Mouse (Mus musculus): ENCODE results near the gene Gm3448.
"Not testable (repeated sequence)": the region's sequence is repeated elsewhere in the genome, so short reads cannot be mapped to it uniquely, and the experiment has no call there.

Gm3448 gene

DNA sequence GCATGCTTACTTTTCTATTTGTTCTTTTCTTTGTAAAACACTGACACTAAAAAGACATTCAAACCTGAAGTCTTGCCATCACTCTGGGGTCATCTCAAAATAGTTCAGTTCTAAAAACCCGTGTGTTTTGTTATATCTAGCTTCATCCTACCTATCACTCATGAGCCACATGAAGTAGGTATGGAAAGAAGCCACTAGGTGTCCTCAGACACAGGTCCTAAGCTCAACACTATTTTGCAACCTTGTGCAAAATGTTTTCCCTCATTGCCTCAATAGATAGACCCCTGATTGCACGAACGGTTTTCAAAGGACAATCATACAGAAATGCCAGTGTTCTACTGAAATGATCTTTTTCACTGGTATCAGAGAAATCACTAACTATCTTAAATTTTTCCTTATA lies 882 bp downstream of the Gm3448 start:
- DNase-seq (ENCODE audit: inconsistent age in 2 of 2, low spot score in 1 of 2): not testable (repeated sequence)

DNA sequence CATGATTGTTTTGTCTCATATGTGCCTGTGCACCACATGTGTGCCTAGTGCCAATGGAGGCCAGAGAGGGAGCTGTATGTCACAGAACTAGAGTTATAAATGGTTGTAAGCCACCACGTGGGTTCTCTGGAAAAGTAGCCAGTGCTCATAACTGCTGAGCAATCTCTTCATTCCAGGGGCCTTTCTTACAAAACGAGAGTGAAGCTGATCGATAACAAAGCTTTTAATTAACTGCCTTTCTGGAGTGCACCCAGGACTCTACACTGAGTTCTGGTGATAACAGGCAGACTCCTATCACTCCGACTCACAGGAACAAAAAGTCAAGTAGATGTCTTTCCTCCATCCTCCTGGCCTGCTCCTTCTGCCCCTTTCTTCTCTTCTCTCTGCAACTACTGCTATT lies 9.9 kb downstream of the Gm3448 start:
- DNase-seq (ENCODE audit: inconsistent age in 2 of 2, low spot score in 1 of 2): not testable (repeated sequence)

DNA sequence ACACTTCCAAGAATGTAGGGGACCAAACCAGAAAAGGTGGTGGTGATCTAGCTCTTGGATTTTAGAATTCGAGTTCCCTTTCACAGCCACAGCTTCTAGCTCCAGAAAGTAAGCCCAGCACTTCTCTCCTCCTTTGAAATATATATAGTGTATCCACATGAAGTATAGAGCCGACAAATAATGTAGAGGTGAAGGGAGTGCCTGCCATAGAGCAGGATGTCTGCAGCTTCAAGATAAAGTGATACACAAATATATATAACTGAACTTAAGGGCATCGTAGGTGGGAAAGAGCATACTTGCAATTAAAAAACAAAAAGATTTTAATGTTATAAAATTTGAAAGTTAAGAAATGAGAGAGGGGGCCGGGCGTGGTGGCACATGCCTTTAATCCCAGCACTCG lies 15.8 kb downstream of the Gm3448 start:
- DNase-seq (ENCODE audit: inconsistent age in 2 of 2, low spot score in 1 of 2): not testable (repeated sequence)

DNA sequence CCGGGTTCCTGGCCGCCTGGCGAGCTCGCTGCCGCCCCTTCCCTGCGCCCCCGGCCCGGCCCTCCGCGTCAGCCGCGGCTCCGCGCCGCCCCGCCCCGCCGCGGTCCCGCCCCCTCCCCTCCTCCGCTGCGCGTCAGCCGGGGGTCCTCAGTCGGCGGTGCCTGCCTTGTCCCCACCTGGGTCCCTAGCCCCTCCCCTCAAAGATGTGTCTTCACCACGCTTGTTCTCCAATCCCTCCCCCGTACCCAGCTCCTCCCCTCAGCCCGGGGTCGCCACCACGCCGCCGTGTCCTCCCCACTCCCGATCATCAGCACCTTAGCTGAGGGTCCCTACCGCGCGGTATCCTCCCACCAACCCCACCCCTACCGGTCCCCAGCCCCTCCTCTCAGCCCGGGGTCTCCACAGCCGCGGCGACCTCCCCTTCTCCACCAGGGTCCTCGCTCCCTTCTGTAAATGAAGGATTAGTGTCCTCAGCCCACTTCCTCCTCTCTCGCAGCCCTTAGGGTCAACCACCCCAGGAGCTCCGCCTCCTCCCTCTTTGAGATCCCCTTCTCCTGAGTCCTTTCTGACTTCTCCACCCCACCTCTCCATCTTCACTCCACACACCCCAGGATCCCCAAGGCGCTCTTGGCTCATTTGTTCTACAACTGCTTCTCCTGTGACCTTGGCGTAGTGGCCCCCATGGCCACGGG lies 16.7 kb downstream of the Gm3448 start:
- not testable (repeated sequence) for DNase-seq (ENCODE audit: inconsistent age in 2 of 2, low spot score in 1 of 2)

DNA sequence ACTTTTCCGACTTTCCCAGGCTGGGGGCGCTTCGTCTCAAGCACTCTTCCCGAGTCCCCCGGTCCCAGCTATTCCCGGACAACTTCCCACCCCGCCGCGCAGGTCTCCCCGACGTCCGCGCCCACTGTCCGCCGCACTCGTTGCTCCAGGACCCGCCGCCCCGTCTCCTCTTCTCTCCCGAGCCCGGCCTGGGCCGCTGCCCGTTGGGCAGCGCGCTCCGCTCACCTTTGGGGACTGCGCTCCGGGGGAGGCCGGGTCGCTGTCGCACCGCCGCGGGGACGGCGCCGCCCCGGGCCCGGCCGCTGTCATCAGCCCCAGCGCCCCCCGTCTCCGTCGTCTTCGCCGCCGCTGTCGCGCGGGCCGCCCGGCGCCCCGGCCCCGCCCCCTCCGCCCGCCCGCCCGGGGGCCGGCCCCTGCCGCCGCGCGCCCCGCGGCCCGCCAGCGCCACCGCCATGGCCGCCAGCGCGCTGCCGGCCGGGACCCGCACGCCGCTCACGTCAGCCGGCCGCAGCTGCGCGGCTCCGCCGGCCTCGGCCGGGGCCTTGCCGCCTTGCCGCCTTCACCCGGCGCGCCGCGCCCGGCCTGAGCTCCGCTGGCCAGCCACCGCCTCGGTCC lies 17.4 kb downstream of the Gm3448 start:
- not testable (repeated sequence) for DNase-seq (ENCODE audit: inconsistent age in 2 of 2, low spot score in 1 of 2)

DNA sequence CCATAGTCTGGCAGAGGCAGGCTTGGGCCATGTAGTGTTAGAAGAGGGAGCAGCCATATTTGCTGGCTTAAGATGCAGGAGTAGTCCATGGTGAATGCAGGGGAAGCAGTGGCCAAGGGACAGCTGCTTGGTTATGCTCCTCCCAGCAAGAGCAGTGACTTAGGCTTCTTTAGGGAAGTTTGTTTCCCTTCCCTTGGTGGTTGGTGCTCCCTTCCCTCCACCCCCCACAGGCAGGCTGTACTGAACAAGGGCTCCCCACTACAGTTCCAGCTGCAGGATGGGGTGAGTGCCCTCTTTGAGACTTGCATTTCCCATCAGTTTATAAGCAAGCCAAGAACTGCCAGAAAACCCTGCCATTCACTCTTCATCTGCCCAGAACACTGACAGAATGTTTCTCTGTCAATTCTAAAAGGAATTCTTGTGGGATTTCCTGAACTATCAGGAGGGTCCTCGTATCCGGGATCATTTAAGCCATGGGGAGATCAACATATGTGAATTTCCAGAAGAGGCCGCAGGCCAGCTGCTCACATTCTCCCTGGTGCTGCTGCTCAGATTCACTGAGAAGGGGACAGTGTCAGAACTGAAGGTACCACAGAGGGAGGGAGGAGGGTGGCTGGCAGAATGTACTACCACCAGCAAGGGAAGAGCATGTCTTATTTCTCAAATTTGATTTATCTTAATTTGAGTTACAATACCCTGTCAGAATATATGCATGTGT lies 19.7 kb downstream of the Gm3448 start:
- peak in 1 of 2 experiments; percentile 23 for DNase-seq (ENCODE audit: inconsistent age in 2 of 2, low spot score in 1 of 2)

DNA sequence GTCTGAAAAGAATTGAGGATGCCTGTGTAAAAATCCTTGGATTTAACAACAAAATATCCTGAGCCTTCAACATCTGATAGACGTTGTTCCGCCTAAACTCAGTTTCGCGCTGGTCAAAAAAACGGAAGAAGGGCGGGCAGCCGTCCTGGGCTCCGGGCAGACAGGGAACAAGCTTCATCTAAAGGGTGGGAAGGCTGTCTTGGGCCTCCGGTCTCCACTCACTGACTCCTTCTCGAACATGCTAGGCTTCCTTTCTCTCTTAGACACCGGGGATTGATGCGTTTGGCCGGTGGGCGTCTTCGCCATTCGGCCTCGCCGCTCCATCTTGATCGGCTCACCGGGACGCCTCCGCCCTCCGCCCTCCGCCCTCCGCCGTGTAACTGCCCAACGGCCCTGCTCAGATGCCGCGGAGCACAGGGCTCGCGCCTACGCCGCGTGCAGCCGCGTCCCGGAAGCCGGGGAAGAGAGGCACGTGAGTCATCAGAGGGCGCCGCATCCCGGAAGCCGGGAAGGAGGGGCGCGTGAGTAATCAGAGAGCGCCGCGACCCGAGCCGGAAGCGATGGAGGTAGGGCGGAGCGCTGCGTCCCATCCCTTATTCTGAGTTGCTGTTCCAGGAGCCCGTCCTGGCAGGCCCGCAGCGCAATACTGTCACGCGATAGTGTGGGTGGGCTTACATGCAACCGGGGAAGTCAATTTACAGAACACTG lies 31.5 kb downstream of the Gm3448 start, which contains the start of gene Gm3435:
Gene Gm3435 (plus strand): TSS at position 471 of the 708 bp plus-strand sequence.
- not testable (repeated sequence) for DNase-seq (ENCODE audit: inconsistent age in 2 of 2, low spot score in 1 of 2)

DNA sequence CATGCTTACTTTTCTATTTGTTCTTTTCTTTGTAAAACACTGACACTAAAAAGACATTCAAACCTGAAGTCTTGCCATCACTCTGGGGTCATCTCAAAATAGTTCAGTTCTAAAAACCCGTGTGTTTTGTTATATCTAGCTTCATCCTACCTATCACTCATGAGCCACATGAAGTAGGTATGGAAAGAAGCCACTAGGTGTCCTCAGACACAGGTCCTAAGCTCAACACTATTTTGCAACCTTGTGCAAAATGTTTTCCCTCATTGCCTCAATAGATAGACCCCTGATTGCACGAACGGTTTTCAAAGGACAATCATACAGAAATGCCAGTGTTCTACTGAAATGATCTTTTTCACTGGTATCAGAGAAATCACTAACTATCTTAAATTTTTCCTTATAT lies 32.2 kb downstream of the Gm3448 start:
- DNase-seq (ENCODE audit: inconsistent age in 2 of 2, low spot score in 1 of 2): not testable (repeated sequence)

DNA sequence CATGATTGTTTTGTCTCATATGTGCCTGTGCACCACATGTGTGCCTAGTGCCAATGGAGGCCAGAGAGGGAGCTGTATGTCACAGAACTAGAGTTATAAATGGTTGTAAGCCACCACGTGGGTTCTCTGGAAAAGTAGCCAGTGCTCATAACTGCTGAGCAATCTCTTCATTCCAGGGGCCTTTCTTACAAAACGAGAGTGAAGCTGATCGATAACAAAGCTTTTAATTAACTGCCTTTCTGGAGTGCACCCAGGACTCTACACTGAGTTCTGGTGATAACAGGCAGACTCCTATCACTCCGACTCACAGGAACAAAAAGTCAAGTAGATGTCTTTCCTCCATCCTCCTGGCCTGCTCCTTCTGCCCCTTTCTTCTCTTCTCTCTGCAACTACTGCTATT lies 41.3 kb downstream of the Gm3448 start:
- DNase-seq (ENCODE audit: inconsistent age in 2 of 2, low spot score in 1 of 2): not testable (repeated sequence)

DNA sequence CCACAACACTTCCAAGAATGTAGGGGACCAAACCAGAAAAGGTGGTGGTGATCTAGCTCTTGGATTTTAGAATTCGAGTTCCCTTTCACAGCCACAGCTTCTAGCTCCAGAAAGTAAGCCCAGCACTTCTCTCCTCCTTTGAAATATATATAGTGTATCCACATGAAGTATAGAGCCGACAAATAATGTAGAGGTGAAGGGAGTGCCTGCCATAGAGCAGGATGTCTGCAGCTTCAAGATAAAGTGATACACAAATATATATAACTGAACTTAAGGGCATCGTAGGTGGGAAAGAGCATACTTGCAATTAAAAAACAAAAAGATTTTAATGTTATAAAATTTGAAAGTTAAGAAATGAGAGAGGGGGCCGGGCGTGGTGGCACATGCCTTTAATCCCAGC lies 47.2 kb downstream of the Gm3448 start:
- DNase-seq (ENCODE audit: inconsistent age in 2 of 2, low spot score in 1 of 2): not testable (repeated sequence)

DNA sequence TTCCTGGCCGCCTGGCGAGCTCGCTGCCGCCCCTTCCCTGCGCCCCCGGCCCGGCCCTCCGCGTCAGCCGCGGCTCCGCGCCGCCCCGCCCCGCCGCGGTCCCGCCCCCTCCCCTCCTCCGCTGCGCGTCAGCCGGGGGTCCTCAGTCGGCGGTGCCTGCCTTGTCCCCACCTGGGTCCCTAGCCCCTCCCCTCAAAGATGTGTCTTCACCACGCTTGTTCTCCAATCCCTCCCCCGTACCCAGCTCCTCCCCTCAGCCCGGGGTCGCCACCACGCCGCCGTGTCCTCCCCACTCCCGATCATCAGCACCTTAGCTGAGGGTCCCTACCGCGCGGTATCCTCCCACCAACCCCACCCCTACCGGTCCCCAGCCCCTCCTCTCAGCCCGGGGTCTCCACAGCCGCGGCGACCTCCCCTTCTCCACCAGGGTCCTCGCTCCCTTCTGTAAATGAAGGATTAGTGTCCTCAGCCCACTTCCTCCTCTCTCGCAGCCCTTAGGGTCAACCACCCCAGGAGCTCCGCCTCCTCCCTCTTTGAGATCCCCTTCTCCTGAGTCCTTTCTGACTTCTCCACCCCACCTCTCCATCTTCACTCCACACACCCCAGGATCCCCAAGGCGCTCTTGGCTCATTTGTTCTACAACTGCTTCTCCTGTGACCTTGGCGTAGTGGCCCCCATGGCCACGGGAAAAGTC lies 48.1 kb downstream of the Gm3448 start:
- not testable (repeated sequence) for DNase-seq (ENCODE audit: inconsistent age in 2 of 2, low spot score in 1 of 2)

DNA sequence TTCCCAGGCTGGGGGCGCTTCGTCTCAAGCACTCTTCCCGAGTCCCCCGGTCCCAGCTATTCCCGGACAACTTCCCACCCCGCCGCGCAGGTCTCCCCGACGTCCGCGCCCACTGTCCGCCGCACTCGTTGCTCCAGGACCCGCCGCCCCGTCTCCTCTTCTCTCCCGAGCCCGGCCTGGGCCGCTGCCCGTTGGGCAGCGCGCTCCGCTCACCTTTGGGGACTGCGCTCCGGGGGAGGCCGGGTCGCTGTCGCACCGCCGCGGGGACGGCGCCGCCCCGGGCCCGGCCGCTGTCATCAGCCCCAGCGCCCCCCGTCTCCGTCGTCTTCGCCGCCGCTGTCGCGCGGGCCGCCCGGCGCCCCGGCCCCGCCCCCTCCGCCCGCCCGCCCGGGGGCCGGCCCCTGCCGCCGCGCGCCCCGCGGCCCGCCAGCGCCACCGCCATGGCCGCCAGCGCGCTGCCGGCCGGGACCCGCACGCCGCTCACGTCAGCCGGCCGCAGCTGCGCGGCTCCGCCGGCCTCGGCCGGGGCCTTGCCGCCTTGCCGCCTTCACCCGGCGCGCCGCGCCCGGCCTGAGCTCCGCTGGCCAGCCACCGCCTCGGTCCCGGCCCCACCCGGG lies 48.7 kb downstream of the Gm3448 start:
- DNase-seq (ENCODE audit: inconsistent age in 2 of 2, low spot score in 1 of 2): not testable (repeated sequence)

DNA sequence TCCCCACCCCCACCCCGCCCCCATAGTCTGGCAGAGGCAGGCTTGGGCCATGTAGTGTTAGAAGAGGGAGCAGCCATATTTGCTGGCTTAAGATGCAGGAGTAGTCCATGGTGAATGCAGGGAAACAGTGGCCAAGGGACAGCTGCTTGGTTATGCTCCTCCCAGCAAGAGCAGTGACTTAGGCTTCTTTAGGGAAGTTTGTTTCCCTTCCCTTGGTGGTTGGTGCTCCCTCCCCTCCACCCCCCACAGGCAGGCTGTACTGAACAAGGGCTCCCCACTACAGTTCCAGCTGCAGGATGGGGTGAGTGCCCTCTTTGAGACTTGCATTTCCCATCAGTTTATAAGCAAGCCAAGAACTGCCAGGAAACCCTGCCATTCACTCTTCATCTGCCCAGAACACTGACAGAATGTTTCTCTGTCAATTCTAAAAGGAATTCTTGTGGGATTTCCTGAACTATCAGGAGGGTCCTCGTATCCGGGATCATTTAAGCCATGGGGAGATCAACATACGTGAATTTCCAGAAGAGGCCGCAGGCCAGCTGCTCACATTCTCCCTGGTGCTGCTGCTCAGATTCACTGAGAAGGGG lies 51.1 kb downstream of the Gm3448 start:
- DNase-seq (ENCODE audit: inconsistent age in 2 of 2, low spot score in 1 of 2): peak in 1 of 2 experiments; percentile 39

DNA sequence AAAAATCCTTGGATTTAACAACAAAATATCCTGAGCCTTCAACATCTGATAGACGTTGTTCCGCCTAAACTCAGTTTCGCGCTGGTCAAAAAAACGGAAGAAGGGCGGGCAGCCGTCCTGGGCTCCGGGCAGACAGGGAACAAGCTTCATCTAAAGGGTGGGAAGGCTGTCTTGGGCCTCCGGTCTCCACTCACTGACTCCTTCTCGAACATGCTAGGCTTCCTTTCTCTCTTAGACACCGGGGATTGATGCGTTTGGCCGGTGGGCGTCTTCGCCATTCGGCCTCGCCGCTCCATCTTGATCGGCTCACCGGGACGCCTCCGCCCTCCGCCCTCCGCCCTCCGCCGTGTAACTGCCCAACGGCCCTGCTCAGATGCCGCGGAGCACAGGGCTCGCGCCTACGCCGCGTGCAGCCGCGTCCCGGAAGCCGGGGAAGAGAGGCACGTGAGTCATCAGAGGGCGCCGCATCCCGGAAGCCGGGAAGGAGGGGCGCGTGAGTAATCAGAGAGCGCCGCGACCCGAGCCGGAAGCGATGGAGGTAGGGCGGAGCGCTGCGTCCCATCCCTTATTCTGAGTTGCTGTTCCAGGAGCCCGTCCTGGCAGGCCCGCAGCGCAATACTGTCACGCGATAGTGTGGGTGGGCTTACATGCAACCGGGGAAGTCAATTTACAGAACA lies 62.8 kb downstream of the Gm3448 start, which contains the start of the genes 9030025P20Rik and Gm3417:
Gene 9030025P20Rik (plus strand): TSS at position 107 of the 677 bp plus-strand sequence.
Gene Gm3417 (minus strand): TSS at position 429 of the 677 bp plus-strand sequence.
- not testable (repeated sequence) for DNase-seq (ENCODE audit: inconsistent age in 2 of 2, low spot score in 1 of 2)

DNA sequence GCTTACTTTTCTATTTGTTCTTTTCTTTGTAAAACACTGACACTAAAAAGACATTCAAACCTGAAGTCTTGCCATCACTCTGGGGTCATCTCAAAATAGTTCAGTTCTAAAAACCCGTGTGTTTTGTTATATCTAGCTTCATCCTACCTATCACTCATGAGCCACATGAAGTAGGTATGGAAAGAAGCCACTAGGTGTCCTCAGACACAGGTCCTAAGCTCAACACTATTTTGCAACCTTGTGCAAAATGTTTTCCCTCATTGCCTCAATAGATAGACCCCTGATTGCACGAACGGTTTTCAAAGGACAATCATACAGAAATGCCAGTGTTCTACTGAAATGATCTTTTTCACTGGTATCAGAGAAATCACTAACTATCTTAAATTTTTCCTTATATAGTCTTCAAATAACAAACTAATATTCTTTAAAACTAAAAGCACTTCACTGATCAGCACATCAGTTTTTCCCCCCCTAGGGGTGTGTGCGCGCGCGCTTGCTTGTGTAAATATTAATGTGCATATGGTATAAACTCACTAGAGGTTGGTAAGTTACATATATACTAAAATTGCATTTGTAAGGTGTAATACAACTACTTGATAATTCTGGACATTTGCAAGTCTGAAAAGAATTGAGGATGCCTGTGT lies 63.5 kb downstream of the Gm3448 start:
- peak in 1 of 2 experiments; percentile 23 for DNase-seq (ENCODE audit: inconsistent age in 2 of 2, low spot score in 1 of 2)

DNA sequence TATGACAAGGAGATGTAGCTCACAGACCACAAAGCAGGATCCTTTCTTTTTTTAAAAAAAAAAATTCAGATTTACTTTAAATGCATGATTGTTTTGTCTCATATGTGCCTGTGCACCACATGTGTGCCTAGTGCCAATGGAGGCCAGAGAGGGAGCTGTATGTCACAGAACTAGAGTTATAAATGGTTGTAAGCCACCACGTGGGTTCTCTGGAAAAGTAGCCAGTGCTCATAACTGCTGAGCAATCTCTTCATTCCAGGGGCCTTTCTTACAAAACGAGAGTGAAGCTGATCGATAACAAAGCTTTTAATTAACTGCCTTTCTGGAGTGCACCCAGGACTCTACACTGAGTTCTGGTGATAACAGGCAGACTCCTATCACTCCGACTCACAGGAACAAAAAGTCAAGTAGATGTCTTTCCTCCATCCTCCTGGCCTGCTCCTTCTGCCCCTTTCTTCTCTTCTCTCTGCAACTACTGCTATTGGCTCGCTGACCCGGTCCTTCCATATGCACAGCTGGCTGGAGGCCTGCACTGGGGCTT lies 72.9 kb downstream of the Gm3448 start:
- DNase-seq (ENCODE audit: inconsistent age in 2 of 2, low spot score in 1 of 2): not testable (repeated sequence)

DNA sequence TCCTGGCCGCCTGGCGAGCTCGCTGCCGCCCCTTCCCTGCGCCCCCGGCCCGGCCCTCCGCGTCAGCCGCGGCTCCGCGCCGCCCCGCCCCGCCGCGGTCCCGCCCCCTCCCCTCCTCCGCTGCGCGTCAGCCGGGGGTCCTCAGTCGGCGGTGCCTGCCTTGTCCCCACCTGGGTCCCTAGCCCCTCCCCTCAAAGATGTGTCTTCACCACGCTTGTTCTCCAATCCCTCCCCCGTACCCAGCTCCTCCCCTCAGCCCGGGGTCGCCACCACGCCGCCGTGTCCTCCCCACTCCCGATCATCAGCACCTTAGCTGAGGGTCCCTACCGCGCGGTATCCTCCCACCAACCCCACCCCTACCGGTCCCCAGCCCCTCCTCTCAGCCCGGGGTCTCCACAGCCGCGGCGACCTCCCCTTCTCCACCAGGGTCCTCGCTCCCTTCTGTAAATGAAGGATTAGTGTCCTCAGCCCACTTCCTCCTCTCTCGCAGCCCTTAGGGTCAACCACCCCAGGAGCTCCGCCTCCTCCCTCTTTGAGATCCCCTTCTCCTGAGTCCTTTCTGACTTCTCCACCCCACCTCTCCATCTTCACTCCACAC lies 79.7 kb downstream of the Gm3448 start:
- not testable (repeated sequence) for DNase-seq (ENCODE audit: inconsistent age in 2 of 2, low spot score in 1 of 2)

Measured in adrenal gland, adult (tissue).